Mouse (Mus musculus): ENCODE measurements around the gene Mospd1. TPM values are rescaled to one million over a fixed set of nuclear protein-coding genes. Genes with fewer than 3 reads are reported as not detected.

The Mospd1 gene
- 12.3 TPM for polyA plus RNA-seq (2014; fragmentation: Illumina TruSeq; extraction: RNeasy Lipid Tissue Mini Kit (QIAGEN cat#74804); ENCODE audit: low read depth, low replicate concordance)

DNA sequence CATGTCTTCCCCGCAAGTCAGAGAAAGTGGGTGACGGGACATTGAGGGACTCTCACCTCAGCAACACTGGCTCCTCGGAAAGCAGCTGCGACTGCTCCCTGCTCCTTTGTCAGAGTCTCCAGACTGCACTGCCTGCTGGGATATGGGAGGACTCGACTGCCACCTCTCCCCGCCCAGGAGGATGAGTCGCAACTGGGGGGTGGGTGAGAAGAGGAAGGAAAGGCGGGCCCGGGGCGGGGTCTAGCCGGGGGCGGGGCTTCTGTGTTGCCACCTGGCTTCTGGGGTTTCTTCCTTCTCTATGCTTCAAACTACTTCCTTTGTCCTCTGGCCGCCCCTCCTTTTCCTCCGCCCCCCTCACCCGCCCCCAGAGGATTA is at the start of gene Mospd1:
Gene Mospd1, minus strand, starts transcription at position 137 of the 375 bp plus-strand sequence.

Other genes starting within 250 kb of the Mospd1 start
- gene Plac1, start 130.4 kb downstream of the Mospd1 start, polyA plus RNA-seq (2014; fragmentation: Illumina TruSeq; extraction: RNeasy Lipid Tissue Mini Kit (QIAGEN cat#74804); ENCODE audit: low read depth, low replicate concordance), result 5.5 TPM
- 4.7 TPM for gene Fam122b, start 100.7 kb downstream of the Mospd1 start, polyA plus RNA-seq (2014; fragmentation: Illumina TruSeq; extraction: RNeasy Lipid Tissue Mini Kit (QIAGEN cat#74804); ENCODE audit: low read depth, low replicate concordance)
- 213 TPM for gene Fam122c, start 97.1 kb downstream of the Mospd1 start, polyA plus RNA-seq (2014; fragmentation: Illumina TruSeq; extraction: RNeasy Lipid Tissue Mini Kit (QIAGEN cat#74804); ENCODE audit: low read depth, low replicate concordance)
- gene Etd, start 64.4 kb upstream of the Mospd1 start, polyA plus RNA-seq (2014; fragmentation: Illumina TruSeq; extraction: RNeasy Lipid Tissue Mini Kit (QIAGEN cat#74804); ENCODE audit: low read depth, low replicate concordance), result 34.9 TPM
- not detected for gene Rtl8c, start 237.5 kb upstream of the Mospd1 start, polyA plus RNA-seq (2014; fragmentation: Illumina TruSeq; extraction: RNeasy Lipid Tissue Mini Kit (QIAGEN cat#74804); ENCODE audit: low read depth, low replicate concordance)
- 12.2 TPM for gene Gm14597, start 238.5 kb upstream of the Mospd1 start, polyA plus RNA-seq (2014; fragmentation: Illumina TruSeq; extraction: RNeasy Lipid Tissue Mini Kit (QIAGEN cat#74804); ENCODE audit: low read depth, low replicate concordance)